Mouse (Mus musculus) monocyte, adult 5-6 weeks (primary cell): ENCODE measurements around the gene Ccdc117. TPM values are rescaled to one million over a fixed set of nuclear protein-coding genes. Genes with fewer than 3 reads are reported as not detected.
"Not testable (repeated sequence)": the region's sequence is repeated elsewhere in the genome, so short reads cannot be mapped to it uniquely, and the experiment has no call there.

ENCODE experiments used
- ATAC-seq: fragments of 153-309, 156-312 bp; replicated peaks from 2 replicates; pipeline ENCODE4 v1.8.0; 2017; ENCODE audit warnings: mild to moderate bottlenecking; ENCODE audit not compliant: low TSS enrichment, insufficient number of reproducible peaks, severe bottlenecking, poor library complexity, low FRiP score
- total RNA-seq: library from RNA; stranded (forward); fragments of 200-1000, 200-491, 200-594 nt; gene quantifications from 3 replicates; pipeline ENCODE4 v1.2.3, GENCODE M21; 2017

Ccdc117 gene
- total RNA-seq, 1 experiment from 2014 or later, result 46.3 TPM

DNA sequence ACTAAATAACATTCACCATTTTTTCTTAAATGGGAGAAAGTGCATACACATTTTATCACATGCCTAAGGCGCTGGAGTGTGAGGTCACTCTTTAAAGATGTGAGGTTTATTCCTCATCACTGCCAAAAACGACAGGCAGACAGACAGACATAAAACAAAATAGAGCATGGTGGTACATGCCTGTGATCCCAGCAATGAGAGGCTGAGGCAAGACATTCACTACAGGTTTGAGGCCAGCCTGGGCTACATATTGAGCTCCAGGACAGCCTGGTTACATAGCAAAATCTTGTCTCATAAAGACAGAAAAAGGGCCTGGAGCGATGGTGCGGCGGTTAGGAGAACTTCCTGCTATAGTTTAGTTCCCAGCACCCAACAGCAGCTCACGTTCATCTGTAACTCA is 26.8 kb downstream of the Ccdc117 start:
- no peak for ATAC-seq

DNA sequence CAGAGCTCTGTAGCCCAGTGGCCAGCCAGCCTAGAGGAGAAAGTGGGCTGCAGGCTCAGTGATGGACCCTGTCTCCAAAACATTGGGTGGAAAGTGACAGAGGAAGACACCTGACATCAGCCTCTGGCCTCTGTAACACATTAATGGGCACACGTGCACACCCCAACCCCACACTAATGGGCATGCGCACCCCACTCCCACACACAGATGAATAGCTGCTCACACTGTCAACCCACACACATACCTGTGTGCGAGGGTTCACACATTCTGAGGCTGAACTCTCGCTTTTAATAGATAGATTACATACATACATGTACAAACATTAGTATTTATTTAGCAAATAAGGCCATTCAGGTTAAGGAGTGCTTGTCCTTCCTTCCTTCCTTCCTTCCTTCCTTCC is 27.9 kb downstream of the Ccdc117 start:
- ATAC-seq, result no peak

DNA sequence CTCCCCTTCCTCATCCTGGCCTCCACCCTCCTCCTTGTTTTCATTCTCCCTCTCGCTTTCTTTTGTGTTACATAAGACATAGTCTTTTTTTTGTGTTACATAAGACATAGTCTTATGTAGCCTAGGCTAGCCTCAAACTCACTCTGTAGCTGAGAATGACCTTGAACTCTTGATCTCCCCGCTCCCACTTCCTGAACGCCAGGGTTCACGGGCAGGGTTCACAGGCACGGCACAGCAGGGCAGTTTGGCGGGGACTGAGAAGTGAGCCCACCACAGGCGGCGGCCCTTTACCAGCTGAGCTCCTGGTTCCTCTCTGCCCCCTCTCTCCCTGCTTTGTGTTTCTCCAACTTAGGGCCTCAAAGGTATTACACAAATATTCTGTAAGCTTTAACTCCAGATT is 29.0 kb downstream of the Ccdc117 start:
- ATAC-seq, result no peak

DNA sequence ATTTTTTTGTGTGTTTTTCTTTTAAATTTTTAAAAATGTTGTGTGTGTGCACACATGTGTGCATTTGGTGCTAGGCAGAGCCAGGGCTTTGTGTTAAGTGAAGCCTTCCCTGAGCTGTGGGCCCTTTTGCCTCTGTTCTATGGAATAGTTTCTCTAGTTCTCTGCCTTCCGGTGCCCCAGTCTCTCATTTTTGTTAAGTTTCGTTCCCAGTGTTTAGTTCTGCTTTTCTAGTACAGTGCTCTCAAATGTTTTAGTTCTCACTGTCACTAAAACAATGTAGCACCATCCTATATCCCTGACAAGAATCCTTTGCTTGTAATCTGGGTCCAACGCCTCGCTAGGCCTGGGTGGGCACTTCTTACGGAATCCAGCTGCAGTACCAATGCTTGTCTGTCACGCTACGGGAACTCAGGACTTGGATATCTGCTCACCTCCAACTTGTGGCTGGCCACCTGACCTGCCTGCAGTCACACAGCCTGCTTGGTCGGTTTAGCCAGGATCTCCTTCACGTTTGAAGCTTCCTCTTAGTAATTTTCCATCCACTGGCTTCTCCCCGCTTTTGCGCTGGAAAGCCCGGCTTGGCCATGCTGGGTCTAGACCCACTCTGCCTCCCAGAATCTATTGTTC is 29.8 kb downstream of the Ccdc117 start:
- ATAC-seq, result peak; percentile 47

DNA sequence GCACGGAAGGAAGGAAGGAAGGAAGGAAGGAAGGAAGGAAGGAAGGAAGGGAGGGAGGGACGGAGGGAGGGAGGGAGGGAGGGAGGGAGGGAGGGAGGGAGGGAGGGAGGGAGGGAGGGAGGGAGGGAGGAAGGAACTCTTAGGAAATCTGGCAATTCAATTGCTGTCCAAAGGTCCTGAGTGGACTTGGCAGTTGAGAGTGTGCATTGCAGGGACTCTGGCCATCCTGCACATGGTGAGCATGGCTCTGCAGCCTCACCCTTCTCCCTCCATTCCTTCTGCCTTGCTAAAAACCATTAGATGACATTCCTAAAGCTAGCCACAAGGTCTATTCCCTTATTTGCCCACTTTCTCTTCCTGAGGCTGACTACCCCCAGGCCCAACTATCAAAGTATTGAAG is 31.3 kb downstream of the Ccdc117 start:
- ATAC-seq, result not testable (repeated sequence)

DNA sequence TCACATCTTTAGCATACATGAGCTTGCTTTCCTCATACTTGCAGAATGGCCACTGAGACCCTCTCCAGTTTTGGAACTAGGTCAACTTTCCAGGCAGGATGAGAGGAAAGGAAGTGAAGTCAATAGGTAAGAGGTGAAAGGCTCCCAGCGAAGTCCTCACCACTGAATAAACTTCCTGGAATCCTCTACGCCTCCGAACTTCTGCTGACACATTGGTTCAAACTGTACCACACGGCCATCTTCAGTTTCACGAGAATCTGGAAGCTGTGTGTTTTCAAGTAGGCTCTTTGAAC is 31.9 kb downstream of the Ccdc117 start:
- ATAC-seq, result no peak

DNA sequence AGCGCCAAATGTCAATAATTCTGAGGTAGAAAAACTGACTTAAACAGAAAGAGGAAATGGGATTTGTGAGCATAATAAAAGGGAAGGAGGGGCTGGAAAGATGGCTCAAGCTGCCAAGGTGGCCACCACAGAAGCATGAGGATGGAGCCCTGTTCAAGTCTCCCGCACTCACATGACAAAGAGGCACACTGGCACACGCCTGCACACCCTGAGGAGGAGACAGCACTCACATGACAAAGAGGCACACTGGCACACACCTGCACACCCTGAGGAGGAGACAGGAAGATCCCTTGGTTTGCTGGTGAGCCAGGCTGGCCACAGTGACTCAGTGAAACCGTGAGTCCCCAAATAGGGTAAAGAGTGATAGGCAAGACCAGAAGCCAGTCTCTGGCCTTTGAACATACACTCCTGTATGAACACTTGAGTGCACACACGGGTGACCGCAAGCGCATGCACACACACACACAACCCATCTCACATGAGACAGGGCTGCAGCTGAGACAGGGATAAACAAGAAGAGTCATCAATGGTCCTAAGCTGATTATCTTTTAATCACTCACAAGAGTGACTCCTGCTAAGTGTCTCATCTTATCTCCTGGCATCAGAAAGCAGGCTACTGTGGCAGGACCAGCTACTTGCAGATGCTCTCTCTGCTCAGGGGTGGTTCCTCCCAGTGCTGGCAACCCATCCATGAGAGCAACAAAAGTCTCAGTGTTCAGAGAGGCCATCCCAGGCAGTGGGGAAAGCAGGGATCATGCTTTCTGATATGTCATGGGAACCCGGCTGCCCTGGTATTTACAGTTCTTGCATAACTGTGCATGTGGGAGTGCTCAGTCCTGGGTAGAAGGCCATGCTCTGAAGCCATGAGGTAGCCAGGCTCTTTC is 32.5 kb downstream of the Ccdc117 start:
- ATAC-seq, result peak; percentile 74

DNA sequence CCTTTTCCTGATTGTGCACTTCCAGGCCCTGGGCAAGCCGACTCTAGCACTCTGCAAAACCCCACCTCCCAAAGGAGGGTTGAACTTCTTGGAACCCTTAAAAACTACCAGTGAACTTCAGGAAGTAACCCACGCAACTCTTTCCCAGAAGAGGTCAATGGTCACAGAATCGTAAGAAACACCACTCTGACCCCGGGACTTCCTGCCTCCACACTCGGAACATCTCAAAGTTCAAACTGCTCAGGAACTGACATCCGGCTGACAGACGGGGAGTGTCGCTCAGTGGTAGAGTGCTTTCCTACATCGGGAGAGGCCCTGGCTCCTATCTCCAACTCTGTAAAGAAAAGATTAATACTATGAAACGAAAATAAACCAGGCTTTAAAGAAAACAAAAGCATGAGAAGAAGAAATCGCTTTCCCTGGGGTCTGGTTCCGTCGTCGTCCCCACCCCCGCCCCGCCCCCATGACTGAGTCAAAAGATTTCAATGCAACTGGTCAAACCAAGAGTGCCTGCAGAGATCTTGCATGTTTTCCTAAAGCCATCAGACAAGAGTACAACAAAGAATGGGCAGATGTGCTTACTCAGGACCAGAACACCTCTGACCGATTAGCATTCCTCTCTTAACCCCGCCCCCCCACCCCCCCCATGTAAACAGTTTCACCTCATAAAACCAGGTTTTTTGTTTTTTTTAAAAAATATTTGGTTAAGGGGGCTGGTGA is 36.0 kb downstream of the Ccdc117 start:
- ATAC-seq, result peak; percentile 57

DNA sequence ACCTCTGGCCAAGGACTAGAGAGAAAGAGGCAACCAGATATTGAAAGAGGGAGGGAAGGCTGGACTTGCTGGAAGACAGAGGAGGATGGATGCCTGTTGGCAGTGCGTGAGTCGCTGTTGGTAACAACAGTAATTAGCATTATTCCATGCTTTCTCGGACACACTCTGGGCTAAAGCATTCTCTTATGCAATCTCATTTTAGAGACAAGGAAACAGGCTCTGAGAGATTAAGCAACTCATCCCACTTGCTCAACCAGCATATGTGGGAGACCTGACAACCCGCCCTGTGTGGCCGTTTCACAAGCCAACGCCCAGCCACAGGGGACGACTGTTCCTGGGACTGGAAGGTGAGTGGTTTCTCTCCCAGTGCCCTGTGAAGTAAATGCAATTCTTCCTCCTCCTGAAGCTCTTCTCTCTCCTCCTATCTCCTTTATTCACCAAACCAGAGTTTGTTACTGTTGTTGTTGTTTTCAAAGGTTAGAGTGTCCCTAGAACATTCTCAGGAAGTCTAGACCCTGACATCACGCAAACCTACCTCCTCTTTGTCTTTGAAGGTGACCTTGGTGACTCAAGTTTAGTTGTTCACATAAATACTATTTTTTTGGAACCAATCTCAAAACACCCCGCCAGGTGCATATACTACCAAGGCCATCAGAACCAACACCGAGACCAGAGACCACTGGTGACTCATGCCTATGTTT is 39.5 kb downstream of the Ccdc117 start:
- ATAC-seq, result peak; percentile 85

DNA sequence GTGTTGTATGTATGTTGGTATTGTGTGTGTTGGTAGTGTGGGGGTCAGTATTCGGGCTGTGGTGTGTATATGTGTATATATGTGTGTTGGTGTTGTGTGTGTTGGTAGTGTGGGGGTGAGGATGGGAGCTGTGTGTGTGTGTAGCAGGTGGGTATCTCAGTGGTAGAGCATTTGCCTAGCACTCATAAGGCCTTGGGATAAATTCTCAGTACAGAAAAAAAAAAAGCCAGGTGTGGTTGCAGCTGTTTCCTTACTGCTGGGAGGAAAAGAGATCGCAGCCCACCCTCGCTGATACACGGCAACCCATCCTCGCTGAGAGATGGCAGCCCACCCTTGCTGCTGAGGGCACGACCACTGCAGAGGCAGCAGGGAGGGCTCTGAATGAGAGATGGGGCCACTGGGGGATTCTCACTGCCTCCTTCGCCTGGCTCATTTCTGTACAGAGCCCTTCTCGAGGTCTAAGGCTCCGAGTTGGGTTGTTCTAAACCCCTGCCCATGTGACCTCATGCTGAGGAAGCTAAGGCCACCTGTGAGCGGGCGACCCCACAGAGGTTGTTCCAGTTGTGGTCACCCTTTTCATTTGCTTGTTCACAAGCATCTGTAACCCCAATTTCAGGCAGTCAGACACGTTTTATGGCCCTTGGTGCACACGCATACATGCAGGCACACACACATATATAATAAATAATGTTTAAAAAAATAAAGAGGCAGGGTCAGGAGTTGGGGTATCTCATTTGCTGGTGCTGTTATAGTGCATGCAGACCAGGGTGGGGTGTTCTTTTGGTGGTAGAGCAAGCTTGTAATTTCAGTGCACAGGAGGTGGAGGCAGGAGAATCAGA is 40.9 kb downstream of the Ccdc117 start:
- ATAC-seq, result no peak

DNA sequence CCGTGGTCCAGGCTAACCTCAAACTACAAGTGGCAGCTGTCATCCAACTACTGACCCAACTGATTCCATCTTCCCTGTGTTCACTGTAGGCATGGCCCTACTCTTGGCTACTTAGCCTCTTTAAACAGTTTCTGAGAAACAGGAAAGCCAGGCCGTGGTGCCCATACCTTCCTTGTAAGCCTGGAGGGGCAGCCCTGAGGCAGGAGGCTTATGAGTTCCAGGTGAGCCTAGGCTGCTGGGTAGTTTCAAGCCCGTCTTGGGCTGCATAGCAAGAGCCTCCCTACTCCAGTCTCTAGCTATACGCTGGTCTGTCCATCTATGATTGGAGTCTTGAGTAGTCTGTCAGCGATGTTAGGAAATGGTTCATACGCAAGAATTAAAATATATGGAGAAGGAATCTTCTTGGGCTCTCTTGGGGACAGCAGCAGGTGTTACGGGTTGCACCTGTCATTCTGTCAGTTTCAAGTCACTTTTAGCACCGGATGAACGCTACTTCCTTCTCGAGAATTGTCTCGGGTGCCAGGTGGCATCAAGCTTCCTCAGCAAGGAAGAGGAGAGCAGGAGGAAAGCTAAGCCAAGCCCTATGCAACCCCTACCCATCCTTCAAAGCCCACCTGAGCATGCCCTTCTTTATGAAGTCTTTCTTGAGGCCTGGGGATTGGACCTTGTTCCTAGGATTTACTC is 41.9 kb downstream of the Ccdc117 start:
- no peak for ATAC-seq

DNA sequence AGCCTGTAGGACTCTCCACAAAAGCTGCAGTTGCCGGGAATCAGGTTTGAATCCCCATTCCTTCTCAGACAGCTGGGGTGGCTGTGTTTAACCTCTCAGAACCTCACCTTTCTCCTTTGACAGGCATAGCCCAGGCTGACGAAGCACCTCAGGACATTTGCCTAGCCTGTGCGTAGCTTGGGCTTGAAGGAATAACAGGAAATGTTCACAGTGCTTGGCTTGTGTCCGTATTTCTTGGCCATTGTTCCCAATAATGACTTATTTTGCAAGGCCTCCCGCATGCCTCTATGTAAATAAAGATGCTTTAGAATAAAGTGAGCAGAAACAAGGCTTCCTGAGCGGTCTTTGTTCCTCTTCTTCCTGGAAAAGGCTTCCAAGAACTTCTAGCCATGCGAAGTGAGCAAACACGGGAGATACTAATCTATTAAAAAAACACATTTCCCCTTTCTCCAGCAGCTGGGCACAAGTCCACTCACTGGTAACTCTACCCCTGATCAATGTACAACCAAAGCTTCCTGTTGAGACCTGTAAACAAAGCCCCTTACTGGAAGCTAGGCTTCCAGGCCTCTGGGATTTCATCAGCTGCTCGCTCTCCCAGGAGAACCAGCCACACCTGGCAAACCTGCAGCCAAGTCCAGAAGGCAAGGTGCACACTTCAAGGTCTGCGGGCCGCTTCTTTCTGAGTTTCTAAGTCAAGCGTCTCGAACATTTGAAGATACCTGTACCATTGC is 42.9 kb downstream of the Ccdc117 start:
- no peak for ATAC-seq

DNA sequence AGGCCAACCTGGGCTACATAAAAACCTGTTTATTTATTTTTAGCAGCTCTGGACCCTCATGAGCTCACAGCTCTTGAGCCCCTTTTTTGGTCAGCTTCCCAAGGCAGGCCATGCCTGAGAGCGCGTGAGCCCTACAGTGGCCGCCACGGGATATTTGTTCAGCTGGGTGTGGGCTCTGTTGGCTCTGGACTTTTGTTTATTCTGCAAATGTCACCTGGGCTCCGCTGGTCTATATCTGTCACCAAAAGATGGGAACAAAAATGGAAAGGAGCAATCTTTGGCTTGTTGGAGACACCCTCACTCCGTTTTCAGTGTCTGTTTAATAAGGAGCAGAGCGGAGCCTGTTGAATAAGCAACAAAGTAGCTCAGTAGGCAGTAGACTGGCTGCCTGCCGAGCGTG is 43.6 kb downstream of the Ccdc117 start:
- ATAC-seq, result no peak

DNA sequence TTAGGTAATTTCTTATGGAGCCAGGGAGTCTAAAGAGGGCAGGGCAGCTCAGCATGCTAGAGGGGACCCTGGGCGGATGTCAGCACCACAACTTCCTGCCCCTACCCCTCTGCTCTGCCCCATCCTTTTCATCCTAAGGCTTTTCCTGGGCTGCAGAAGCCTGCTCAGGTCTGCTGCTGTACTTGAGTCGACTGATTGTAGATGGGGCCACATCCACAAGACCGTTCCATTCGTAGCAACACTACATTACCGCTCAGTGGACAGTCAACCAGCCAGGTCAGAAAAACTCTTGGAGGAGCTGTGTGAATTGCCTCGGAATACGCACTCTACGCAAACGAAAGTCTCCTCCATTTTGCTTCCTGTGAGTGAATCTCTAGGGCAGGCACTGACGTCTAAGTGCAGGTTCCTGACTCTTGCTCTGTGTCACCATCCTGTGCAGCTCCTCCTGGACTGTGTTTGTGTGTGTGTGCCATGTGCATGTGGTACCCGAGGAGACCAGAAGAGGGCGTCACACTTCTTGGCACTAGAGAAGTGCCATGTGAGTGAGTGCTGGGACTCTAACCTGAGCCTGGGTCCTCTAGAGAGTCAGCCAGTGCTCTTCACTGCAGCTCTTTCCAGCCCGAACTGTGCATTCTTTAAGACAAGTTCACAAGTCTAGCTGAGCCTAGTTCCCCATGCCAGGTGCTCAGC is 45.3 kb downstream of the Ccdc117 start:
- no peak for ATAC-seq

DNA sequence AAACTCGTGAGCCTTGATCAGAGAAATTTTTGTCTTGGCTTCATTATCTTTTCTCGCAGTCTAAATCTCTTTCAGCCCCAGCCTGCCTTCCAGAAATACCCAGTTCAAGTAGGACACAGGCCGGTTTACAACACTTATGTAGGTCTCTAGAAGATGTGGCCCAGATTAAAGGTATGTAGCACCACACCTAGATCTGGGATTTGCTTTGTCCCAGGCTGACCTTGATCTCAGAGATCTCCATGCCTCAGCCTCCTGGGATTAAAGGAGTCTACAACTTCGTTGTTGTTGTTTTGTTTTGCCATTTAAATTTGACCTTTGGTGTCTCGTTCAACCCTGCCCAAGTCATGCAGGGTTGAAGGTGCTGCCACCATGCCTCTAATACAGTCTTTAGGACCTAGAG is 46.1 kb downstream of the Ccdc117 start:
- no peak for ATAC-seq

DNA sequence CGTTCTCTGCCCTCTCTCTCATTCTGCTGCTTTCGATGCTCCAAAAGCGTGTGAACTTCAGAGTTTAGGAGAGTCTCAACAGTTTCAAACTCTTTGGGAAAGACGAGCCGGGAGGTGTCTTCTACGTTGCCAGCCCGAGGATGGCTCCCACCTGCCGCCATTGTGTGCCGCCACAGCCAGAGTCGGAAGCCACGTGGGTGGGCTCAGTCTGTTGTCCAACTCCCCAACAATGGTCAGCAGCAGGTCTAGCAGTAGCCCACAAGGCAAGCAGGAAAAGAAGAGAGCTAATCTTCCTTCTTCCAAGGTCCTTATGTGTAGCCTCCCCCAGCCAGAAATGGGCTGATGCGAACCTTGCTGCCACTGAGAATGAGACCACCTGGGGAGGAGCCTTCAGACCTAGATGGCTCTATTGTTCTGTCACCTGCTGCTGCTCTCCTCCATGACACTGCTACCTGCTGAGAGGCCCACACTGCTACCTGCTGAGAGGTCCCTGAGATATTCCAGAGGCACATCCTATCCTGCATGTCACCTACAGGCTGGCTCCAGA is 46.6 kb downstream of the Ccdc117 start:
- ATAC-seq, result no peak

DNA sequence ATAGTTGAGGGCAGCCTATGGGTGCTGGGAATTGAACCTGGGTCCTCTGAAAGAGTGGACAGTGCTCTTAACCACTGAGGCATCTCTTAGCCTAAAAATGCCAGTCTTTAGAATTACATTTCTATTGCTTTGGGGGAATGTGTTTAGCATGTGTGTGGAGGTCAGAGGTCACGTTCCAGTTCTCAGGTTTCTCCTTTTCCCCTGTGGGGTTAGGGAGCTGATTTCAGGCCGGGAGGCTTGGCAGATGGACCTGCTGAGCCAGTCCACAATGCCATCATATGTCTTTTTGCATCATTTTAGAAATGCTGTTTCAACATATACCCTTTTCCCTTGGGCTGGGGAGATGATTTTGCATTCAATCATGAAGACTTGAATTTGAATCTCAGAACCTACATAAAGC is 48.1 kb downstream of the Ccdc117 start:
- ATAC-seq, result no peak
